Mouse (Mus musculus) liver, embryonic 14.5 days (tissue): ENCODE data around the gene Fem1b. TPM values are rescaled to one million over a fixed set of nuclear protein-coding genes. Genes with fewer than 3 reads are reported as not detected.

Source experiments
- ATAC-seq: fragments of 200-750 bp; cut with Nextera tagmentation; 2 replicates; pipeline ENCODE4 v1.8.0; 2017; ENCODE audit warnings: moderate number of reproducible peaks, mild to moderate bottlenecking, moderate library complexity; ENCODE audit not compliant: insufficient read depth
- DNase-seq, 3 experiments: peaks; one replicate each; pipeline ENCODE4 v3.0.0-alpha.2; 2012 to 2013; ENCODE audit warnings: low read depth in 3 of 3, low spot score in 3 of 3
- H3K27ac ChIP-seq: fragments of 300-500 bp; sonication (generic); 2 replicates; pipeline ENCODE4 v1.5.1; 2014; ENCODE audit warnings: moderate library complexity, mild to moderate bottlenecking, control low read depth, inconsistent platforms
- H3K27me3 ChIP-seq: fragments of 300-500 bp; sonication (generic); 2 replicates; pipeline ENCODE4 v1.6.1; 2014; ENCODE audit warnings: mild to moderate bottlenecking, low read length, moderate library complexity; ENCODE audit not compliant: control insufficient read depth, insufficient read depth
- H3K36me3 ChIP-seq: fragments of 300-500 bp; sonication (generic); replicated peaks from 2 replicates; pipeline ENCODE4 v1.6.1; 2014; ENCODE audit warnings: low read depth; ENCODE audit not compliant: control insufficient read depth, insufficient read depth
- H3K4me1 ChIP-seq, 2 experiments: fragments of 200-500 bp in 1 of 2; fragments of 300-500 bp in 1 of 2; sonication (generic) in 1 of 2; replicated peaks; 2 replicates each; pipeline ENCODE4 v1.6.1; 2012 to 2014; ENCODE audit warnings: antibody characterized with exemption in 1 of 2, inconsistent platforms in 1 of 2, low read length in 1 of 2; ENCODE audit not compliant: control insufficient read depth in 2 of 2, insufficient read depth in 2 of 2
- H3K4me2 ChIP-seq: fragments of 300-500 bp; sonication (generic); 2 replicates; pipeline ENCODE4 v1.6.1; 2014; ENCODE audit warnings: low read depth, mild to moderate bottlenecking, control low read depth, moderate library complexity
- H3K4me3 ChIP-seq, 2 experiments: fragments of 200-500 bp in 1 of 2; fragments of 300-500 bp in 1 of 2; sonication (generic) in 1 of 2; 2 replicates each; pipeline ENCODE4 v1.5.1; 2012 to 2014; ENCODE audit warnings: low read depth in 2 of 2, low read length in 2 of 2, mild to moderate bottlenecking in 2 of 2, control low read depth in 1 of 2, inconsistent platforms in 1 of 2, moderate library complexity in 1 of 2; ENCODE audit not compliant: insufficient read depth in 1 of 2
- H3K9ac ChIP-seq: fragments of 300-500 bp; sonication (generic); replicated peaks from 2 replicates; pipeline ENCODE4 v1.6.1; 2014; ENCODE audit warnings: mild to moderate bottlenecking, control low read depth, moderate library complexity
- H3K9me3 ChIP-seq: fragments of 300-500 bp; sonication (generic); 2 replicates; pipeline ENCODE4 v1.6.1; 2016; ENCODE audit warnings: low read length, mixed read lengths; ENCODE audit not compliant: control insufficient read depth
- CTCF ChIP-seq: IDR thresholded peaks from 2 replicates; pipeline ENCODE4 v1.5.1; 2016; ENCODE audit warnings: antibody characterized with exemption, low read depth, control low read depth
- EP300 ChIP-seq: IDR thresholded peaks from 2 replicates; pipeline ENCODE4 v1.6.1; 2016; ENCODE audit warnings: antibody characterized with exemption, low read depth
- WGBS: fragments of 180-500 bp; shearing (Covaris S2); extraction: QIAGEN DNeasy Blood & Tissue Kit; methylation state at CpG from one replicate; pipeline ENCODE4 v1.1.7; 2014; ENCODE audit not compliant: insufficient replicate concordance; 5-methylcytosine and 5-hydroxymethylcytosine counted together
- polyA plus RNA-seq, 2 experiments: library from polyadenylated mRNA; depleted of rRNA in 1 of 2; stranded (reverse) in 1 of 2; unstranded in 1 of 2; fragments of >200 nt; fragmentation: Nextera tagmentation in 1 of 2; extraction: Ambion mirVana in 1 of 2; gene quantifications; 2 replicates each; pipeline versions ENCODE4 v1.2.1 to v1.2.3; 2012 to 2014

Fem1b gene
- polyA plus RNA-seq, 2 experiments, result 8.2 to 12.5 TPM

DNA sequence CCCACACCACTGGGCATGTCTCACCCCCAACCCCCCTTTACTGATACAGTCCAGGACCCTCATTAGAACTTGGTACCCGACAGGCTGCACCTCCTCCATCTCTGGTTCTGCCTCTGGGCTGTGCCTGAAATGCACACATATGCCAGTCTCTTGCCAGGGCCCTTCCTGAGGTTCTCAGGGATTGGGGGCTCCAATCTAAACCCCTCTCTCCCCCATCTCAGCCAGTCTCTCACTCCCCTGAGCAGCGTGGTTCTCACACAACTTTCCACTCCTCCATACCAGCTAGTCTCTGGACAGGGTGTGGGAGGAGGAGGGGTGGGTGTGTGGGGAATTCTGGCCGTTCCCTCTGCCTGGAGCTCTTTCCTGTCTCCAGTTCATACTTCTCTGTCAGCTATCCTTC, 25.9 kb upstream of the Fem1b start:
- no peak for ATAC-seq
- Histone ChIP-seq H3K9ac (no peak overlapping the region), H3K36me3 (no peaks in the 10 kb centered on the region), H3K27me3 (no peaks in the 10 kb centered on the region), H3K4me2 (peak overlapping the region; percentile 67), H3K4me1 (peaks cover 10 to 17% of the 10 kb centered on the region in 2 experiments), H3K9me3 (no peaks in the 10 kb centered on the region), H3K4me3 (peak overlapping the region in 1 of 2 experiments; percentile 86; a peak in 1 of 4 replicates), H3K27ac (peak overlapping the region; percentile 56; the same call in 1 of the 2 replicates)
- TF ChIP-seq CTCF (no peak), EP300 (no peak)
- 54% methylated on average over 3 of the region's 3 CpGs for WGBS
- no peak for DNase-seq

DNA sequence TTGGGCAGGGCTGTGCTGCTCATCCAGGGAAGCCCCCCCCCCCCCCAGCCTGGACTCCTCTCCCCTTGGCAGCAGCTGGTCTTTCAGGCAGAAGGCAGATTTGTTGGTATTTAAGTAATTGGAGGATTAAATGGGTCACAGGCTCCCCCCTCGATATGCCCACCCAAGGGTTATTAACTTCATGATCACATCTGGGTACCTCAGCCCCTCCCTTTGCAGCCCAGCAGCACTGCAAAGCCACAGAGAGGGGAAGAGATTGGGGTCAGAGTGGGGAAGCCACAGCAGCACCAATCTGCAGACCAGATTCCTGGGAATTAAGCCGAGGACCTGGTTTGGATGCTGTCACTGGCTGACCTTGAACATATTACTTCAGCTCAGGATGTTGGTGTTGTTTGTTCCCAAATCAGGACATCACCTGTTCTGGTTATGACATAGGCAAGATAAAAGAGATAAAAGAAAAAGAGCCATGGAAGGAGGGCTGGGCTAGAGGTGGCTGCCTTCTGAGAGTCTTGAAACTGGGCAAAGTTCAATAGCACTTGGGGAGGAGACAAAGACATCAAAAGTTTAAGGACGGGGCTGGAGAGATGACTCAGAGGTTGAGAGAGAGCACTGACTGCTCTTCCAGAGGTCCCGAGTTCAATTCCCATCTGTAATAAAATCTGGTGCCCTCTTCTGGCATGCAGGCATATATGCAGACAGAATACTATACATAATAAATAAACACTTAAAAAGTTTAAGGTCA, 24.1 kb upstream of the Fem1b start:
- Histone ChIP-seq H3K9ac (no peak overlapping the region), H3K9me3 (no peaks in the 10 kb centered on the region), H3K4me2 (no peak overlapping the region), H3K27me3 (no peaks in the 10 kb centered on the region), H3K27ac (no peak overlapping the region), H3K36me3 (no peaks in the 10 kb centered on the region), H3K4me3 (no peak overlapping the region), H3K4me1 (peaks cover 10 to 17% of the 10 kb centered on the region in 2 experiments)
- no peak for TF ChIP-seq EP300
- TF ChIP-seq CTCF, result 0 out of 2 replicates have a peak, but pooled peaks have one; percentile 9
- no peak for ATAC-seq
- DNase-seq, result no peak
- 45% methylated on average over 4 of the region's 4 CpGs for WGBS

DNA sequence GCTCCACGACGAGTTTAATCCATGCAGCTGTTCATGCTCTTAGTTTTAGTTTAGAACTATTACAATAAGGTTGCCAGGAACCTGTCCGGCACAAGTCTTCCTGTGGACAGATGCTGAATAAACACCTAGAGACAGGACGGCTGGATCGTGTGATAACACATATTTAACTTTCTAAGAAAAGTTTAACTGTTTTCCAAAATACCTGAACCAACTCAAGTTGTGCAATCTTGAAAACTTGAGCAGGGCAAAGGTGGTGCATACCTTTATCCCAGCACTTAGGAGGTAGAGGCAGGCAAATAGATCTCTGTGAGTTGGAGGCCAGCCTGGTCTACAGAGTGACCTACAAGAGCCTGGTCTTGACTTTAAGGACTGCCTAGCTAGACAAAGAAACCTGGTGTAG, 23.2 kb upstream of the Fem1b start:
- DNase-seq, result no peak
- Histone ChIP-seq H3K36me3 (no peaks in the 10 kb centered on the region), H3K4me2 (no peak overlapping the region), H3K4me1 (peaks cover 10 to 14% of the 10 kb centered on the region in 2 experiments), H3K9ac (no peak overlapping the region), H3K27me3 (no peaks in the 10 kb centered on the region), H3K27ac (no peak overlapping the region), H3K4me3 (no peak overlapping the region), H3K9me3 (no peaks in the 10 kb centered on the region)
- 64% methylated on average over 5 of the region's 5 CpGs for WGBS
- TF ChIP-seq CTCF (no peak), EP300 (no peak)
- ATAC-seq, result no peak

- WGBS, result 60% methylated on average over 6 of the region's 6 CpGs
- Histone ChIP-seq H3K9me3 (no peaks in the 10 kb centered on the region), H3K9ac (no peak overlapping the region), H3K4me3 (no peak overlapping the region), H3K4me2 (no peak overlapping the region), H3K27me3 (no peaks in the 10 kb centered on the region), H3K27ac (no peak overlapping the region), H3K4me1 (peaks cover 4 to 21% of the 10 kb centered on the region in 2 experiments; a peak in 3 of 4 replicates), H3K36me3 (no peaks in the 10 kb centered on the region)
- TF ChIP-seq EP300 (no peak), CTCF (no peak)
- ATAC-seq (no peak), DNase-seq (no peak)
Observed at GRCm38 (mm10) chr9:62829877-62830276, 18.1 kb upstream of the Fem1b start.

DNA sequence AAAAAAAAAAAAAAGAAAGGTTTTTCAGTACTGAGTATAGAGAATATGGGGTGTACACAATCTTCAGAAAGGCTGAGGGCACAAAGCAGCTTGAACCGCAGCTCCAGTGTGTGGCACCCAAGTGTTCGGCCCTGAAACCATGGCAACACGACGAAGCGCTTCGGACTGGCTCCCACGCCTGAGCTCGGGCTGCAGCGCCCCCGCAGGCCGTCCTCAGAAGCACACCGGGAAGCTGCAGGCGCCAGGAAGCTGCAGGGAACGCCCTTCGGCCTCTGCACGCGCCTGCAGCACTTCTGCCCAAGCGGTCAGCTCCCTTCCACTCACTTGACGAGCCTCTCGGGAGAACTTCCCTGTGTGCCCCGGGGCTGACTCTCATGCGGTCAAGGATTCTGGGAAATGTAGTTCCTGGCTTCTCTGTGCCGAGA, 16.9 kb upstream of the Fem1b start:
- ATAC-seq (peak; percentile 84), DNase-seq (peak; percentile 86 to 91 (median 90))
- Histone ChIP-seq H3K4me3 (peak overlapping the region in 1 of 2 experiments; percentile 51; a peak in 3 of 4 replicates), H3K4me1 (peaks cover 4 to 21% of the 10 kb centered on the region in 2 experiments; a peak in 3 of 4 replicates), H3K27ac (no peak overlapping the region; the same call in 1 of the 2 replicates), H3K36me3 (no peaks in the 10 kb centered on the region), H3K9me3 (no peaks in the 10 kb centered on the region), H3K9ac (no peak overlapping the region), H3K4me2 (peak overlapping the region; percentile 91), H3K27me3 (no peaks in the 10 kb centered on the region)
- no peak for TF ChIP-seq EP300
- peak; percentile 99 for TF ChIP-seq CTCF
- whole genome bisulfite sequencing, result under 1% methylated on average over 23 of the region's 23 CpGs
